Mouse (Mus musculus): ENCODE measurements at regions not wholly inside any gene's neighbourhood (a gene's known extent, or its start where the extent isn't known, plus 50 kb on each side); places are given as distances from the start of the nearest gene placed in this dataset.
A peak's percentile ranks its signal among the peaks of the same experiment; 100 is the strongest.

- TF ChIP-seq POLR2A (IDR thresholded peaks at IDR 0.05; ENCODE audit: extremely low read depth, insufficient read depth, low read length): no peak
- 0 out of 2 replicates have a peak, but pooled peaks have one; percentile 11 for TF ChIP-seq CTCF (IDR thresholded peaks at IDR 0.05; ENCODE audit: extremely low read depth, insufficient read depth, low read length)
Measured at GRCm38 (mm10) chr8:117958914-117959313, 157.2 kb upstream of the Mphosph6 start.
